Mouse (Mus musculus): ENCODE results near the gene Chchd6.

Gene Chchd6

GRCm38 (mm10) chr6:89407247-89407889 is 188.1 kb downstream of the Chchd6 start:
- no peak for DNase-seq (ENCODE audit: low read depth, low spot score)

DNA sequence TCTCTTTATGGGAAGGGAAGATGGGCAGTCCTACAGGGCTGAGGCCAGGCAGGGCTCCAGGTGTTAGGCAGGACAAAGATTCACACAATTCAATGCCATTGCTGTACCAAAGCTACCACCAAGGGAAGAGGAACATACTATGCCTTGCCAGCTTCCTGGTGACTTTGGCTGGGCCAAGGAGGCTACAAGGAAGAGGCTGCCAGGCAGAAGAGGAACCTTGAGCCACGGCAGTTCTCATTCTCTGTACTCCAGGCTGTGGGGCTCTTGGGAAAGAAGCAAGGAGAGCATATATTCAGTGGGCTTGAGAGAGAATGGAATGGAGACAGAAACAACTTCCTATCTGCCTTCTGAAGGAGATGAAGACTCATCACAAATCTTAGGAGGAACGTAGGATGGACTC is 190.5 kb downstream of the Chchd6 start:
- DNase-seq (ENCODE audit: low read depth, low spot score) = no peak

- DNase-seq (ENCODE audit: low read depth, low spot score) = no peak
Measured at GRCm38 (mm10) chr6:89403257-89404225, 191.9 kb downstream of the Chchd6 start.

GRCm38 (mm10) chr6:89402406-89402805 is 193.0 kb downstream of the Chchd6 start:
- no peak for DNase-seq (ENCODE audit: low read depth, low spot score)

- DNase-seq (ENCODE audit: low read depth, low spot score) = no peak
Measured at GRCm38 (mm10) chr6:89399564-89399963, 195.9 kb downstream of the Chchd6 start.

GRCm38 (mm10) chr6:89397919-89398318 is 197.5 kb downstream of the Chchd6 start:
- DNase-seq (ENCODE audit: low read depth, low spot score) = no peak

- no peak for DNase-seq (ENCODE audit: low read depth, low spot score)
Measured at GRCm38 (mm10) chr6:89393820-89394219, 201.6 kb downstream of the Chchd6 start.

- no peak for DNase-seq (ENCODE audit: low read depth, low spot score)
Measured at GRCm38 (mm10) chr6:89392213-89392612, 203.2 kb downstream of the Chchd6 start.

DNA sequence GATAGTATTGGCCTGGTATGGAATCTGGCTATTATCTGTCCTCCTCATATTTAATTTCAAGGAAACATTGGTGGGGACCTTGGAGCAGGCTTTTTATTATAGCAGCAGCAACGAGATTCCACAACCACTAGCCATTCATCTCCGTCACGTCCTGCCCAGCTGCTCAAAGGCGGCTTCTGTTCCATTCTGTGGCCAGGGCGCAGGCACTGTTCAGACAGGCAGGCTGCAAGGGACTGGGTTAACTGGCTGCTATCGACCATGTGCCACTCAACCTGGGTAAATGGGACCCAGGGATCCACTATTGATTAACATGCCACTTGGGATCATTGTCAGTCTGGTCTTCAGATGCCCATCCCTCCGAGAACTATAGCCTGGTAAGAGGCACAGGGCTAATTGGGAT is 205.7 kb downstream of the Chchd6 start:
- DNase-seq (ENCODE audit: low read depth, low spot score) = no peak

- DNase-seq (ENCODE audit: low read depth, low spot score) = no peak
Measured at GRCm38 (mm10) chr6:89386956-89387355, 208.5 kb downstream of the Chchd6 start.

- DNase-seq (ENCODE audit: low read depth, low spot score) = no peak
Measured at GRCm38 (mm10) chr6:89384699-89385098, 210.8 kb downstream of the Chchd6 start.

DNA sequence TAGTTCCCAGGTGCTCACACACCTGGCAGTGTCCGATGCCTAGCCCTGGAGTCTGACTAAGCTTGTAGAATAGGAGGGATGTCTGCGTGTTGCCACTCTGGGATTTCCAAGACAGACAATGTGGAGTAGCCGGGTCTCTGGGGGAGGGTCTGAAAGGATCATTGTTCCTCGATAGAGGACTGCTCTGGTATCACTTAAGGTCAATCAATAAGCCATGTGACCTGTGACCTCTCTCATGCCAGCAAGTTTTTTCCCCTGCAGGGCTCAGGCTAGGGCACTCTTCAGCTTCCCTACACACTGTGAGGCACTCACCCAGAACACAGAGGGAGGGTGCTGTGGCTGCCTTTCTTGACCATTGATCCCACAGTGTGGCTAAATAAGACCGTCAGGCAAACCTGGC is 213.6 kb downstream of the Chchd6 start:
- DNase-seq (ENCODE audit: low read depth, low spot score) = no peak

DNA sequence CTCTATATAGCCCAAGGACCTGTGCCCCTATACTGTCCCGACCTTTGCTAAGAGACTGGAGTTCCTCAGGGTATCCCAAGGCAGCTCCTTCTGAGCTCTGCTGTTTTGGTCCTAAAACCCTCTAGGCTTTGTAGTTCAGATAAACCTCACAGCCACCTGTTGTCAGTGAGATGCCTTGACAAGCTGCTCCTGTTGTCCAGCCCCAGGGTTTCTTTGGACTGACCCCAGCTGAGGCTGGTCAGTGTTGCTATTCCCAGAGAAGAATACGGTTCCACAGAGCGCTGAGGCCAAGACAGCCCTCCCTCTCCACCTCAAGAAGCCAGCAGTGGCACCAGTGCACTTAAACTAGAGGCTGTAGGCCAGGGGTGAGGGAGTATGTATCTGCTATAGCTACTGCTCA is 214.3 kb downstream of the Chchd6 start:
- DNase-seq (ENCODE audit: low read depth, low spot score) = no peak

GRCm38 (mm10) chr6:89380751-89381150 is 214.7 kb downstream of the Chchd6 start:
- DNase-seq (ENCODE audit: low read depth, low spot score) = peak; percentile 84

GRCm38 (mm10) chr6:89378264-89378663 is 217.2 kb downstream of the Chchd6 start:
- DNase-seq (ENCODE audit: low read depth, low spot score) = no peak

GRCm38 (mm10) chr6:89368812-89369211 is 226.6 kb downstream of the Chchd6 start:
- no peak for DNase-seq (ENCODE audit: low read depth, low spot score)

GRCm38 (mm10) chr6:89364342-89364741 is 231.1 kb downstream of the Chchd6 start:
- no peak for DNase-seq (ENCODE audit: low read depth, low spot score)

GRCm38 (mm10) chr6:89363107-89363451 is 232.4 kb downstream of the Chchd6 start:
- DNase-seq (ENCODE audit: low read depth, low spot score) = no peak

- DNase-seq (ENCODE audit: low read depth, low spot score) = peak; percentile 50
Measured at GRCm38 (mm10) chr6:89362281-89363106, 233.0 kb downstream of the Chchd6 start, which contains the start of gene Plxna1. Gene Plxna1, minus strand, starts transcription at chr6:89362620.

DNA sequence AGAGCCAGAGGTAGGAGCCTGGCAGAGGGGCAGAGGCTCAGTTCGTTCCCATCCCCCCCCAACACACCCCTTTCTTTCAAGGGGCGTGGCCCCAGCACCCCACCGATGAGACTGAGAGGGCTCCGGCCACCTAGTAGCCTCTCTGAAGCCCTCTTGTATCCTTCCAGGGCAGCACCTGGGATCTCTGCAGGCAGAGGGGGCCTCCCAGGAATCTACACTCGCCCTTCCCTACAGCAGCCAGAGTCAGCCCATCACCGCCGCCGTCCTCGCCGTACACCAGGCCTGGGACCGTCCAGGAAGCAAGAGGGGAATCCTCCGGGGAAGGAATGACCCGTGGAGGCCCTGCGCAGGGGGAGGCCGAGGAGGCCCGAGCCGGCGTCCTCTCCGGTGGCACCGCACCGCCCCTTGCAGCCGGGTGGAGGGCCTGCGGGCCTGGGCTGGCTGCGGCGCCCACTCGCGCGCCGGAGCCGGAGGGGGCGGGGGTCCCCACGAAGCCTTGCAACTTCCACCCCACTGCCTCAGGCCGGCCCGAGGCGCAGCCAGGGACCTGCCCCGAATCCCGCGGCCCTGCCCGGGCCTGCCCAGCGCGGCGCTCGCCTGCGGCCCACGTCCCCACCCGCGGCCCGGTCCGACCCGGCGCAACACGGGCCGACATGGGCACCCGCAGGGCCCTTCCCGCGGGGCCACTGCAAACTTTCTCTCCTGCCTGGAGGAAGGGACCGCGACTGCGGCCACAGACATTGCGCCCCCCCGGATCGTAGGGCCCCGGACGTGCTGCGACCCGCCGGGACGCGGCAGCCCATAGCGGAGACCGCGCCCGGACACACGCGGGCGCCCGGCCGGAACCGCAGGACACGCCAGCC is 233.8 kb downstream of the Chchd6 start:
- DNase-seq (ENCODE audit: low read depth, low spot score) = peak; percentile 46
